Mouse (Mus musculus): Measurements from ENCODE around the gene Dnajb12. TPM values are rescaled to one million over a fixed set of nuclear protein-coding genes. Genes with fewer than 3 reads are reported as not detected.

Dnajb12 gene
- polyA plus RNA-seq, 1 experiment, result 32.7 TPM

- H3K4me3 ChIP-seq (ENCODE audit: insufficient read depth, low read length), result no peak overlapping the region
- TF ChIP-seq POLR2A (IDR thresholded peaks at IDR 0.05; ENCODE audit: borderline replicate concordance, low read depth, low read length) (no peak), CTCF (IDR thresholded peaks at IDR 0.05; ENCODE audit: low read depth, low read length) (no peak)
- no peak overlapping the region for H3K27ac ChIP-seq (ENCODE audit: insufficient read depth, low read depth, low read length)
- peaks cover 22% of the 10 kb centered on the region for H3K4me1 ChIP-seq (ENCODE audit: control insufficient read depth, insufficient read depth, low read length)
Measured at GRCm38 (mm10) chr10:59943421-59943989, 64.1 kb downstream of the Dnajb12 start.

- H3K4me1 ChIP-seq (ENCODE audit: control insufficient read depth, insufficient read depth, low read length), result peaks cover 30% of the 10 kb centered on the region
- TF ChIP-seq POLR2A (IDR thresholded peaks at IDR 0.05; ENCODE audit: borderline replicate concordance, low read depth, low read length) (no peak), CTCF (IDR thresholded peaks at IDR 0.05; ENCODE audit: low read depth, low read length) (no peak)
Measured at GRCm38 (mm10) chr10:59945416-59945815, 66.1 kb downstream of the Dnajb12 start.

GRCm38 (mm10) chr10:59946362-59946761 is 67.0 kb downstream of the Dnajb12 start:
- H3K4me1 ChIP-seq (ENCODE audit: control insufficient read depth, insufficient read depth, low read length), result peaks cover 30% of the 10 kb centered on the region

More at GRCm38 (mm10) chr10:59945416-59945815, 66.1 kb downstream of the Dnajb12 start:
- no peak overlapping the region for H3K4me3 ChIP-seq (ENCODE audit: insufficient read depth, low read length)
- H3K27ac ChIP-seq (ENCODE audit: insufficient read depth, low read depth, low read length), result no peak overlapping the region

GRCm38 (mm10) chr10:59947296-59948073 is 68.1 kb downstream of the Dnajb12 start:
- H3K27ac ChIP-seq (ENCODE audit: insufficient read depth, low read depth, low read length), result no peak overlapping the region; the same call in 1 of the 2 replicates
- H3K4me3 ChIP-seq (ENCODE audit: insufficient read depth, low read length), result no peak overlapping the region
- TF ChIP-seq POLR2A (IDR thresholded peaks at IDR 0.05; ENCODE audit: borderline replicate concordance, low read depth, low read length) (no peak), CTCF (IDR thresholded peaks at IDR 0.05; ENCODE audit: low read depth, low read length) (no peak)
- peaks cover 30% of the 10 kb centered on the region for H3K4me1 ChIP-seq (ENCODE audit: control insufficient read depth, insufficient read depth, low read length)

More at GRCm38 (mm10) chr10:59946362-59946761, 67.0 kb downstream of the Dnajb12 start:
- TF ChIP-seq CTCF (IDR thresholded peaks at IDR 0.05; ENCODE audit: low read depth, low read length) (no peak), POLR2A (IDR thresholded peaks at IDR 0.05; ENCODE audit: borderline replicate concordance, low read depth, low read length) (no peak)
- Histone ChIP-seq H3K4me3 (ENCODE audit: insufficient read depth, low read length) (no peak overlapping the region), H3K27ac (ENCODE audit: insufficient read depth, low read depth, low read length) (no peak overlapping the region)

GRCm38 (mm10) chr10:59948363-59949254 is 69.3 kb downstream of the Dnajb12 start:
- Histone ChIP-seq H3K27ac (ENCODE audit: insufficient read depth, low read depth, low read length) (no peak overlapping the region), H3K4me1 (ENCODE audit: control insufficient read depth, insufficient read depth, low read length) (peaks cover 25% of the 10 kb centered on the region), H3K4me3 (ENCODE audit: insufficient read depth, low read length) (no peak overlapping the region)
- no peak for TF ChIP-seq CTCF (IDR thresholded peaks at IDR 0.05; ENCODE audit: low read depth, low read length)
- TF ChIP-seq POLR2A (IDR thresholded peaks at IDR 0.05; ENCODE audit: borderline replicate concordance, low read depth, low read length), result no peak

Other genes starting within 250 kb of the Dnajb12 start
- gene Micu1, start 177.1 kb upstream of the Dnajb12 start, polyA plus RNA-seq (2012; ENCODE audit: insufficient read depth, insufficient read length, missing spikeins), result 42.0 and 46.6 TPM in 2 replicates
- 3.4 and 3.5 TPM in 2 replicates for gene Ddit4, start 72.3 kb downstream of the Dnajb12 start, polyA plus RNA-seq (2012; ENCODE audit: insufficient read depth, insufficient read length, missing spikeins)
- 26.5 and 29.3 TPM in 2 replicates for gene Ascc1, start 123.2 kb downstream of the Dnajb12 start, polyA plus RNA-seq (2012; ENCODE audit: insufficient read depth, insufficient read length, missing spikeins)
- gene Anapc16, start 123.6 kb downstream of the Dnajb12 start, polyA plus RNA-seq (2012; ENCODE audit: insufficient read depth, insufficient read length, missing spikeins), result 33.2 and 44.1 TPM in 2 replicates
- 0.11 TPM in 1 of 2 replicates, not detected in the other for gene Spock2, start 226.7 kb downstream of the Dnajb12 start, polyA plus RNA-seq (2012; ENCODE audit: insufficient read depth, insufficient read length, missing spikeins)